Mouse (Mus musculus): ENCODE measurements at regions not wholly inside any gene's neighbourhood (a gene's known extent, or its start where the extent isn't known, plus 50 kb on each side); places are given as distances from the start of the nearest gene placed in this dataset.
A peak's percentile ranks its signal among the peaks of the same experiment; 100 is the strongest.

GRCm38 (mm10) chr3:157717313-157717921, 150.7 kb downstream of the Ptger3 start:
- Histone ChIP-seq H3K9ac (ENCODE audit: low read depth, low read length) (no peak overlapping the region), H3K9me3 (ENCODE audit: control insufficient read depth, low read length) (no peaks in the 10 kb centered on the region), H3K36me3 (ENCODE audit: control insufficient read depth, insufficient read depth, low read length) (no peaks in the 10 kb centered on the region), H3K4me1 (ENCODE audit: control insufficient read depth, insufficient read depth, low read depth, low read length) (no peaks in the 10 kb centered on the region), H3K4me2 (ENCODE audit: low read length) (no peak overlapping the region), H3K27ac (ENCODE audit: low read depth, low read length) (no peak overlapping the region), H3K4me3 (ENCODE audit: low read length) (no peak overlapping the region), H3K27me3 (replicated peaks; ENCODE audit: control insufficient read depth, insufficient read depth, low read length) (no peaks in the 10 kb centered on the region)
- WGBS: 26% methylated on average over 7 of the region's 7 CpGs
- ATAC-seq: peak; percentile 80; the same call in 1 of the 2 replicates

DNA sequence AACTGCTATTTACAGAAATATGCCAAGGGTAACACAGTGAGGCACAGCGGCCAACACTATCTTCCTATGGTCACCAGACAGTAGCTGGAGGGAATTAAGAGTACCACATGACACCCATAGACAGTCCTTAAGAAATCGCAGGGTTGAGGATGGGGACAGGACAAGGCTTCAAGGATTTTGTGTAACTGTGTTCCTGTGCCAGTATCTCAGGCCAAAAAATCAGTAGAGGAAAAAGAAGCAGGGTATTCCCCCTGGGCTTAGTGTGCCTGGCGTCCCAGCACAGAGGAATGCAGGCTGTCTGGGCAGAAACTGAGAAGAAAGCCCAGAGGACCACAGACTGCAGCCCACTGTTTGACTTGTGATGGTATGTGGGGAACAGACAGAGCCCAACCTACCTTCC, 147.3 kb downstream of the Ptger3 start:
- Histone ChIP-seq H3K27me3 (replicated peaks; ENCODE audit: control insufficient read depth, insufficient read depth, low read length) (no peaks in the 10 kb centered on the region), H3K27ac (ENCODE audit: low read depth, low read length) (no peak overlapping the region), H3K9ac (ENCODE audit: low read depth, low read length) (no peak overlapping the region), H3K36me3 (ENCODE audit: control insufficient read depth, insufficient read depth, low read length) (no peaks in the 10 kb centered on the region), H3K4me3 (ENCODE audit: low read length) (no peak overlapping the region), H3K9me3 (ENCODE audit: control insufficient read depth, low read length) (no peaks in the 10 kb centered on the region), H3K4me1 (ENCODE audit: control insufficient read depth, insufficient read depth, low read depth, low read length) (no peaks in the 10 kb centered on the region), H3K4me2 (ENCODE audit: low read length) (no peak overlapping the region)
- WGBS: 81% methylated on average over 3 of the region's 3 CpGs
- no peak for ATAC-seq

GRCm38 (mm10) chr3:157710790-157711381, 144.2 kb downstream of the Ptger3 start:
- Histone ChIP-seq H3K4me2 (ENCODE audit: low read length) (no peak overlapping the region), H3K27ac (ENCODE audit: low read depth, low read length) (no peak overlapping the region), H3K27me3 (replicated peaks; ENCODE audit: control insufficient read depth, insufficient read depth, low read length) (no peaks in the 10 kb centered on the region), H3K9me3 (ENCODE audit: control insufficient read depth, low read length) (no peaks in the 10 kb centered on the region), H3K4me3 (ENCODE audit: low read length) (no peak overlapping the region), H3K36me3 (ENCODE audit: control insufficient read depth, insufficient read depth, low read length) (no peaks in the 10 kb centered on the region), H3K9ac (ENCODE audit: low read depth, low read length) (no peak overlapping the region), H3K4me1 (ENCODE audit: control insufficient read depth, insufficient read depth, low read depth, low read length) (no peaks in the 10 kb centered on the region)
- WGBS: 87% methylated on average over 1 of the region's 1 CpGs
- ATAC-seq: no peak

DNA sequence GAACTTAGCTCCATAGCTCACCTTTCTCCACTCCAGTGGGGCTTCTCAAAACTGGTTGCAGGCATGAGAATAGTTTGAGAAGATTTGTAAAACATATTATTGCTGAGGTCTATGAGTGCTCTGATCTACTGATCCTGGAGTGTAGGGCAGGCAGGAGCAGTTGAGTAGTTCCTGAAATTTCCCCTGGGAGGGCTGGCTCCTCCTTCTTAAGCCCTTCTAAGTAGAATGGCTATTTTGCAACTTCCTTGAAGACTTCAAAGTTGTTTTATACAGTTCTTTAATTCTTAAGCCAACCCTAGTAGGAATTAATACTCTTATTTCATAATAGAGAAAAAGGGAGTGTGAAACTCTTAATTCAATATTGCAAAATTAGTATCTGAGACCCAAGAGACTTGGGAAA, 133.3 kb downstream of the Ptger3 start:
- no peak for ATAC-seq
- Histone ChIP-seq H3K9me3 (ENCODE audit: control insufficient read depth, low read length) (no peaks in the 10 kb centered on the region), H3K9ac (ENCODE audit: low read depth, low read length) (no peak overlapping the region), H3K27ac (ENCODE audit: low read depth, low read length) (no peak overlapping the region), H3K4me3 (ENCODE audit: low read length) (no peak overlapping the region), H3K36me3 (ENCODE audit: control insufficient read depth, insufficient read depth, low read length) (no peaks in the 10 kb centered on the region), H3K27me3 (replicated peaks; ENCODE audit: control insufficient read depth, insufficient read depth, low read length) (no peaks in the 10 kb centered on the region), H3K4me1 (ENCODE audit: control insufficient read depth, insufficient read depth, low read depth, low read length) (no peaks in the 10 kb centered on the region), H3K4me2 (ENCODE audit: low read length) (no peak overlapping the region)

DNA sequence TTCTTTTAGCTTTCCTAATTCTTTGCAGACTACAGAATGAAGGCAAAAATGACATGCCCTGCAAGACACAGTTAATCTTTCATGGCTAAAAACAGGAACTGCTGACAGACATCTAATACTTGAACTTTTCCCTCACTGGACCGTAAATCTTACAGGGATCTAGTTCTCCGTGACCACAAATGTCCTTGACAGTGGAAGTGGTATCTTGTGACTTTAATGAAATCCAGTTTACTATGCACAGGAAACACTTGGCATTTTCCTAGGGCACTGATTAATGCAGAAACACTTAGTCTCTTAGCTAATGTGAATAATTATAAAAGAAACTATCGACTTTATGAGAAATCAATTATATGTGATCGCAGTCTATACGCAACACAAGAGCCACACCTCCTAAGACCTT, 131.8 kb downstream of the Ptger3 start:
- WGBS: 85% methylated on average over 5 of the region's 5 CpGs
- Histone ChIP-seq H3K4me3 (ENCODE audit: low read length) (no peak overlapping the region), H3K9me3 (ENCODE audit: control insufficient read depth, low read length) (no peaks in the 10 kb centered on the region), H3K4me1 (ENCODE audit: control insufficient read depth, insufficient read depth, low read depth, low read length) (no peaks in the 10 kb centered on the region), H3K9ac (ENCODE audit: low read depth, low read length) (no peak overlapping the region), H3K36me3 (ENCODE audit: control insufficient read depth, insufficient read depth, low read length) (no peaks in the 10 kb centered on the region), H3K27ac (ENCODE audit: low read depth, low read length) (no peak overlapping the region), H3K27me3 (replicated peaks; ENCODE audit: control insufficient read depth, insufficient read depth, low read length) (no peaks in the 10 kb centered on the region), H3K4me2 (ENCODE audit: low read length) (no peak overlapping the region)
- ATAC-seq: no peak

- no peak overlapping the region for H3K27ac ChIP-seq (ENCODE audit: low read depth, low read length)
- no peaks in the 10 kb centered on the region for H3K9me3 ChIP-seq (ENCODE audit: control insufficient read depth, low read length)
- no peak overlapping the region for H3K4me3 ChIP-seq (ENCODE audit: low read length)
- no peak overlapping the region for H3K9ac ChIP-seq (ENCODE audit: low read depth, low read length)
- WGBS: 77% methylated on average over 19 of the region's 19 CpGs
- peak; percentile 40 for ATAC-seq
- H3K4me1 ChIP-seq (ENCODE audit: control insufficient read depth, insufficient read depth, low read depth, low read length): no peaks in the 10 kb centered on the region
- H3K36me3 ChIP-seq (ENCODE audit: control insufficient read depth, insufficient read depth, low read length): no peaks in the 10 kb centered on the region
- no peaks in the 10 kb centered on the region for H3K27me3 ChIP-seq (replicated peaks; ENCODE audit: control insufficient read depth, insufficient read depth, low read length)
- H3K4me2 ChIP-seq (ENCODE audit: low read length): no peak overlapping the region
Observed at GRCm38 (mm10) chr3:157695128-157696075, 128.7 kb downstream of the Ptger3 start.

All from hindbrain, embryonic 16.5 days (tissue).